Mouse (Mus musculus) CH12.LX (cell line): ENCODE measurements around the gene Casr. TPM values are rescaled to one million over a fixed set of nuclear protein-coding genes. Genes with fewer than 3 reads are reported as not detected.

Source experiments
- DNase-seq: peaks from one replicate; pipeline ENCODE4 v3.0.0-alpha.2; 2013; ENCODE audit errors: extremely low read depth
- H3K27ac ChIP-seq: 2 replicates; pipeline ENCODE4 v1.5.1; 2012; ENCODE audit warnings: low read depth, mild to moderate bottlenecking, control low read depth, moderate library complexity; ENCODE audit not compliant: insufficient read depth
- H3K27me3 ChIP-seq: replicated peaks from 2 replicates; pipeline ENCODE3; 2012; ENCODE audit warnings: inconsistent platforms
- H3K36me3 ChIP-seq, 2 experiments: replicated peaks in 1 of 2; 2 replicates each; pipeline versions ENCODE3 to v1.6.1; 2012; ENCODE audit warnings: inconsistent platforms in 1 of 2, low read length in 1 of 2, mild to moderate bottlenecking in 1 of 2, mixed read lengths in 1 of 2, moderate library complexity in 1 of 2; ENCODE audit not compliant: control insufficient read depth in 1 of 2, insufficient read depth in 1 of 2
- H3K4me1 ChIP-seq, 2 experiments: 2 replicates each; pipeline ENCODE4 v1.6.1; 2012; ENCODE audit warnings: inconsistent platforms in 1 of 2, moderate library complexity in 1 of 2; ENCODE audit not compliant: insufficient read depth in 2 of 2, control insufficient read depth in 1 of 2
- H3K4me2 ChIP-seq: 2 replicates; pipeline ENCODE4 v1.6.1; 2012; ENCODE audit warnings: low read depth, mild to moderate bottlenecking, control low read depth; ENCODE audit not compliant: poor library complexity, insufficient read depth, severe bottlenecking
- H3K4me3 ChIP-seq, 3 experiments: fragments of 150-350 bp in 1 of 3; sonication (generic) in 1 of 3; replicated peaks in 1 of 3; 2 replicates each; pipeline versions ENCODE3 to v1.5.1; 2011 to 2012; ENCODE audit warnings: low read depth in 2 of 3, low read length in 2 of 3, mild to moderate bottlenecking in 2 of 3, moderate library complexity in 2 of 3, control low read depth in 1 of 3, improper control_type of control experiment in 1 of 3, inconsistent platforms in 1 of 3, mixed read lengths in 1 of 3; ENCODE audit not compliant: poor library complexity in 1 of 3
- H3K79me2 ChIP-seq: replicated peaks from 2 replicates; pipeline ENCODE4 v1.6.1; 2012; ENCODE audit warnings: mild to moderate bottlenecking, moderate library complexity; ENCODE audit not compliant: control insufficient read depth, poor library complexity, insufficient read depth, severe bottlenecking; ENCODE audit errors: extremely low read depth
- H3K9ac ChIP-seq: 2 replicates; pipeline ENCODE4 v1.6.1; 2012; ENCODE audit warnings: low read depth, mild to moderate bottlenecking, control low read depth, moderate library complexity; ENCODE audit not compliant: insufficient read depth
- H3K9me3 ChIP-seq: replicated peaks from 2 replicates; pipeline ENCODE3; 2012; ENCODE audit warnings: low read length, inconsistent platforms, mixed read lengths
- E2F4 ChIP-seq: IDR thresholded peaks from 2 replicates; pipeline ENCODE4 v1.6.1; 2011; ENCODE audit warnings: low read depth, low read length, improper control_type of control experiment; ENCODE audit not compliant: insufficient replicate concordance
- GABPA ChIP-seq: IDR thresholded peaks from 2 replicates; pipeline ENCODE4 v1.6.1; 2012; ENCODE audit warnings: low read depth, low read length, improper control_type of control experiment, inconsistent platforms; ENCODE audit not compliant: insufficient replicate concordance
- HCFC1 ChIP-seq: IDR thresholded peaks from 2 replicates; pipeline ENCODE4 v1.6.1; 2012; ENCODE audit warnings: low read depth, mild to moderate bottlenecking, inconsistent platforms, low read length, improper control_type of control experiment
- JUN ChIP-seq: IDR thresholded peaks from 2 replicates; pipeline ENCODE4 v1.6.1; 2011; ENCODE audit warnings: low read depth, mild to moderate bottlenecking, low read length, improper control_type of control experiment, moderate library complexity; ENCODE audit not compliant: insufficient read depth
- MAFK ChIP-seq: IDR thresholded peaks from 2 replicates; pipeline ENCODE4 v1.6.1; 2011; ENCODE audit warnings: low read length, improper control_type of control experiment; ENCODE audit not compliant: insufficient replicate concordance
- MAX ChIP-seq: IDR thresholded peaks from 2 replicates; pipeline ENCODE4 v1.6.1; 2011; ENCODE audit warnings: low read length, improper control_type of control experiment
- MEF2A ChIP-seq: IDR thresholded peaks from 2 replicates; pipeline ENCODE4 v1.6.1; 2014; ENCODE audit warnings: low read depth, mild to moderate bottlenecking, inconsistent platforms, low read length, improper control_type of control experiment, borderline replicate concordance
- MYC ChIP-seq: IDR thresholded peaks from 2 replicates; pipeline ENCODE4 v1.6.1; 2011; ENCODE audit warnings: low read depth, mild to moderate bottlenecking, improper control_type of control experiment, low read length
- POLR2AphosphoS2 ChIP-seq: IDR thresholded peaks from 2 replicates; pipeline ENCODE4 v1.6.1; 2011; ENCODE audit warnings: low read depth, low read length, improper control_type of control experiment
- SIN3A ChIP-seq: IDR thresholded peaks from 2 replicates; pipeline ENCODE4 v1.6.1; 2012; ENCODE audit warnings: low read length, improper control_type of control experiment, inconsistent platforms
- ZMIZ1 ChIP-seq: IDR thresholded peaks from 2 replicates; pipeline ENCODE4 v1.6.1; 2012; ENCODE audit warnings: low read depth, mild to moderate bottlenecking, inconsistent platforms, low read length, improper control_type of control experiment
- dilution Hi-C: fragments of 300-500 bp; cut with MboI; formaldehyde crosslinking; loops from 2 replicates; pipeline ENCODE4 v1.14.3; 2020; ENCODE audit warnings: low sequenced_read_pairs; ENCODE audit not compliant: extremely low pct_unique_long_range_greater_than_20kb, extremely low pct_ligation_motif_present
- in situ Hi-C: fragments of 300-500 bp; cut with MboI; formaldehyde crosslinking; loops from 3 replicates; pipeline ENCODE4 v1.14.3; 2019; ENCODE audit warnings: low sequenced_read_pairs, low pct_ligation_motif_present, low pct_unique_long_range_greater_than_20kb, mixed read lengths
- polyA plus RNA-seq: library from polyadenylated mRNA; unstranded; fragments of >175 nt; gene quantifications from 2 replicates; pipeline ENCODE4 v1.2.1, GENCODE M21; 2012; ENCODE audit warnings: low read depth; ENCODE audit not compliant: insufficient read length
- total RNA-seq, 2 experiments: library from RNA; depleted of rRNA; stranded (reverse); fragments of 300-350 nt in 1 of 2; fragments of >200 nt in 1 of 2; gene quantifications; 2 replicates each; pipeline ENCODE4 v1.2.3; 2012 to 2014

Casr gene
- total and polyA plus RNA-seq, 3 experiments, result 0.35 to 0.63 (median 0.59) TPM

GRCm38 (mm10) chr16:36587971-36588370 is 26.0 kb upstream of the Casr start:
- in situ Hi-C loops, result no loop called here
- dilution Hi-C loops, result no loop called here
- Histone ChIP-seq H3K9me3 (no peaks in the 10 kb centered on the region), H3K27ac (no peak overlapping the region), H3K4me3 (no peak overlapping the region), H3K79me2 (no peaks in the 10 kb centered on the region), H3K9ac (no peak overlapping the region), H3K27me3 (peaks cover 1% of the 10 kb centered on the region), H3K4me1 (peaks cover 0 to 11% of the 10 kb centered on the region in 2 experiments; a peak in 2 of 4 replicates), H3K36me3 (no peaks in the 10 kb centered on the region), H3K4me2 (no peak overlapping the region)
- TF ChIP-seq E2F4, result no peak
- TF ChIP-seq SIN3A, result no peak
- TF ChIP-seq JUN, result no peak
- no peak for TF ChIP-seq MAFK
- no peak for TF ChIP-seq POLR2AphosphoS2
- no peak for TF ChIP-seq HCFC1
- peak; percentile 15 for DNase-seq

- no peaks in the 10 kb centered on the region for H3K79me2 ChIP-seq
- H3K27me3 ChIP-seq, result no peaks in the 10 kb centered on the region
- no peaks in the 10 kb centered on the region for H3K36me3 ChIP-seq
- no peaks in the 10 kb centered on the region for H3K9me3 ChIP-seq
- H3K4me1 ChIP-seq, result no peaks in the 10 kb centered on the region
- no peak for DNase-seq
- H3K4me3 ChIP-seq, result no peak overlapping the region
- H3K27ac ChIP-seq, result no peak overlapping the region
- dilution Hi-C loops, result no loop called here
- no peak for TF ChIP-seq MEF2A
- no peak for TF ChIP-seq MYC
- no peak for TF ChIP-seq MAFK
- no peak for TF ChIP-seq GABPA
- TF ChIP-seq MAX, result no peak
- no peak for TF ChIP-seq ZMIZ1
- no peak overlapping the region for H3K9ac ChIP-seq
- no peak overlapping the region for H3K4me2 ChIP-seq
- in situ Hi-C loops, result loop anchor here (5.0 kb wide), 1 partner anchor 45 kb away; no protein-coding TSS in a partner anchor
Observed at GRCm38 (mm10) chr16:36582073-36582472, 20.1 kb upstream of the Casr start.

- Histone ChIP-seq H3K36me3 (no peaks in the 10 kb centered on the region), H3K27me3 (no peaks in the 10 kb centered on the region), H3K4me1 (peaks cover 3 to 5% of the 10 kb centered on the region in 2 experiments; a peak in 2 of 4 replicates), H3K9ac (peak overlapping the region; percentile 12; the same call in 1 of the 2 replicates), H3K4me3 (no peak overlapping the region), H3K4me2 (0 out of 2 replicates have a peak overlapping the region, but pooled peaks have one; percentile 23), H3K9me3 (no peaks in the 10 kb centered on the region), H3K27ac (no peak overlapping the region), H3K79me2 (no peaks in the 10 kb centered on the region)
- peak; percentile 94 for TF ChIP-seq MAFK
- no peak for TF ChIP-seq ZMIZ1
- dilution Hi-C loops, result no loop called here
- in situ Hi-C loops, result no loop called here
- no peak for DNase-seq
Observed at GRCm38 (mm10) chr16:36571942-36572341, 10.0 kb upstream of the Casr start.
